ENCODE assay signal across 17 mouse cellular contexts in genomic region chr17:77470195-77470594, GRCm38 (mm10).
DNase-seq lines count a peak whose midpoint lies in the region; ATAC-seq and TF ChIP-seq lines count a peak whose summit lies in the region.
"Had no signal": no experiment of that assay in that cellular context is flagged by ENCODE, and none has a peak within 500 bp of the region (broad histone marks: within the 10 kb centered on the region; RNA-seq: fewer than 3 reads in every experiment).

No protein-coding gene starts in this region.

- peak; percentile 1 for DNase-seq in lung, embryonic 14.5 days
- DNase-seq in lung, postnatal 4 days: no peak
- peak; percentile 2 for DNase-seq in NIH3T3 (ENCODE audit: low read depth)
- DNase-seq in gastrocnemius, postnatal 36 days: no peak
- no peak for DNase-seq in heart, adult 18-20 months
- DNase-seq: adrenal gland, postnatal 25 days; cerebellum, adult 8-10 months; lung, adult 2 months; thymus, postnatal 36 days had no signal

- no peak overlapping the region for H3K9ac ChIP-seq in intestine, postnatal 0 days (ENCODE audit: low read depth, low read length)
- H3K9ac ChIP-seq in intestine, embryonic 16.5 days (ENCODE audit: low read depth, low read length): no peak overlapping the region
- no peak overlapping the region for H3K9ac ChIP-seq in lung, embryonic 14.5 days
- H3K9ac ChIP-seq: midbrain, embryonic 12.5 days; neural tube, embryonic 15.5 days had no signal

- no peaks in the 10 kb centered on the region for H3K4me1 ChIP-seq in intestine, postnatal 0 days (replicated peaks; ENCODE audit: control insufficient read depth, insufficient read depth, low read length)
- no peaks in the 10 kb centered on the region for H3K4me1 ChIP-seq in intestine, embryonic 16.5 days (ENCODE audit: control insufficient read depth, insufficient read depth, low read length)
- no peaks in the 10 kb centered on the region for H3K4me1 ChIP-seq in lung, embryonic 14.5 days (ENCODE audit: insufficient read depth)
- H3K4me1 ChIP-seq: midbrain, embryonic 12.5 days; neural tube, embryonic 15.5 days had no signal

- no peak for ATAC-seq in intestine, postnatal 0 days
- no peak for ATAC-seq in intestine, embryonic 16.5 days
- no peak for ATAC-seq in lung, embryonic 14.5 days (ENCODE audit: insufficient read depth)
- ATAC-seq: forebrain, embryonic 14.5 days had no signal

- no peaks in the 10 kb centered on the region for H3K9me3 ChIP-seq in intestine, postnatal 0 days (ENCODE audit: control insufficient read depth)
- no peaks in the 10 kb centered on the region for H3K9me3 ChIP-seq in intestine, embryonic 16.5 days (ENCODE audit: control insufficient read depth, low read length)
- no peaks in the 10 kb centered on the region for H3K9me3 ChIP-seq in lung, embryonic 14.5 days (ENCODE audit: low read depth, low read length)
- H3K9me3 ChIP-seq: midbrain, embryonic 12.5 days; neural tube, embryonic 15.5 days had no signal

- no peaks in the 10 kb centered on the region for H3K27me3 ChIP-seq in intestine, postnatal 0 days (replicated peaks; ENCODE audit: control insufficient read depth, insufficient read depth, low read length)
- H3K27me3 ChIP-seq in intestine, embryonic 16.5 days (replicated peaks; ENCODE audit: control insufficient read depth, insufficient read depth, low read length): no peaks in the 10 kb centered on the region
- H3K27me3 ChIP-seq in lung, embryonic 14.5 days (ENCODE audit: insufficient read depth, low read length): no peaks in the 10 kb centered on the region
- H3K27me3 ChIP-seq: midbrain, embryonic 12.5 days; neural tube, embryonic 15.5 days had no signal

- WGBS in intestine, postnatal 0 days: 70% methylated on average over 1 of the region's 1 CpGs
- 65% methylated on average over 1 of the region's 1 CpGs for WGBS in intestine, embryonic 16.5 days
- 56% methylated on average over 1 of the region's 1 CpGs for WGBS in lung, embryonic 14.5 days

- intact Hi-C loops in gastrocnemius, postnatal 36 days (cut with DNase I): no loop called here

- H3K27ac ChIP-seq in intestine, postnatal 0 days (ENCODE audit: low read depth, low read length): no peak overlapping the region
- H3K27ac ChIP-seq in intestine, embryonic 16.5 days (ENCODE audit: low read length): no peak overlapping the region
- H3K27ac ChIP-seq in lung, embryonic 14.5 days (ENCODE audit: low read depth): no peak overlapping the region
- H3K27ac ChIP-seq: macrophage; midbrain, embryonic 12.5 days; neural tube, embryonic 15.5 days had no signal

- peak; percentile 46 for TF ChIP-seq CTCF in intestine, postnatal 0 days (IDR thresholded peaks at IDR 0.05; ENCODE audit: low read depth)
- TF ChIP-seq CTCF in lung, embryonic 14.5 days (IDR thresholded peaks at IDR 0.05; ENCODE audit: low read depth): no peak

- no peak overlapping the region for H3K4me3 ChIP-seq in intestine, postnatal 0 days (ENCODE audit: low read depth, low read length)
- H3K4me3 ChIP-seq in intestine, embryonic 16.5 days (ENCODE audit: low read length): no peak overlapping the region
- no peak overlapping the region for H3K4me3 ChIP-seq in lung, embryonic 14.5 days (ENCODE audit: low read depth, low read length)
- H3K4me3 ChIP-seq: midbrain, embryonic 12.5 days; myocyte; neural tube, embryonic 15.5 days had no signal

- H3K4me2 ChIP-seq in intestine, postnatal 0 days (replicated peaks; ENCODE audit: low read depth): no peak overlapping the region
- H3K4me2 ChIP-seq in intestine, embryonic 16.5 days (ENCODE audit: low read depth, low read length): no peak overlapping the region
- no peak overlapping the region for H3K4me2 ChIP-seq in lung, embryonic 14.5 days
- H3K4me2 ChIP-seq: heart, embryonic 11.5 days; midbrain, embryonic 12.5 days; neural tube, embryonic 15.5 days had no signal

- no peaks in the 10 kb centered on the region for H3K36me3 ChIP-seq in intestine, postnatal 0 days (ENCODE audit: control insufficient read depth, insufficient read depth)
- H3K36me3 ChIP-seq in intestine, embryonic 16.5 days (ENCODE audit: control insufficient read depth, insufficient read depth, low read length): no peaks in the 10 kb centered on the region
- H3K36me3 ChIP-seq in lung, embryonic 14.5 days (ENCODE audit: insufficient read depth): no peaks in the 10 kb centered on the region
- H3K36me3 ChIP-seq: midbrain, embryonic 12.5 days; neural tube, embryonic 15.5 days had no signal

Comparison
In these comparisons a context has a peak if more than half of its experiments do, and no peak if none do; other contexts are left out.
1. DNase-seq: peak in lung, embryonic 14.5 days (single experiment) and NIH3T3 (single experiment); none in lung, postnatal 4 days (0 of 2), gastrocnemius, postnatal 36 days (0 of 2) and heart, adult 18-20 months (0 of 2).